Mouse (Mus musculus): ENCODE measurements around the gene Gm28308.

GRCm38 (mm10) chr6:52244471-52245039 is 31.4 kb upstream of the Gm28308 start:
- no peak for TF ChIP-seq CTCF (IDR thresholded peaks at IDR 0.05)
- no peak for TF ChIP-seq EP300 (IDR thresholded peaks at IDR 0.05)

Measured in lung, postnatal 0 days (tissue).